Mouse (Mus musculus) gonadal fat pad, adult 2 months (tissue): ENCODE results near the gene Map3k15. TPM values are rescaled to one million over a fixed set of nuclear protein-coding genes. Genes with fewer than 3 reads are reported as not detected.

ENCODE experiments used
- DNase-seq: peaks from one replicate; pipeline ENCODE4 v3.0.0-alpha.2; 2012; ENCODE audit warnings: low read depth
- polyA plus RNA-seq: library from polyadenylated mRNA; depleted of rRNA; stranded (reverse); fragments of >200 nt; gene quantifications from 2 replicates; pipeline ENCODE4 v1.2.3, GENCODE M21; 2012; rRNA removed

Gene Map3k15
- polyA plus RNA-seq, 1 experiment = 1.00 TPM

- DNase-seq = no peak
Observed at GRCm38 (mm10) chrX:160134136-160134843, 146.1 kb downstream of the Map3k15 start.

DNA sequence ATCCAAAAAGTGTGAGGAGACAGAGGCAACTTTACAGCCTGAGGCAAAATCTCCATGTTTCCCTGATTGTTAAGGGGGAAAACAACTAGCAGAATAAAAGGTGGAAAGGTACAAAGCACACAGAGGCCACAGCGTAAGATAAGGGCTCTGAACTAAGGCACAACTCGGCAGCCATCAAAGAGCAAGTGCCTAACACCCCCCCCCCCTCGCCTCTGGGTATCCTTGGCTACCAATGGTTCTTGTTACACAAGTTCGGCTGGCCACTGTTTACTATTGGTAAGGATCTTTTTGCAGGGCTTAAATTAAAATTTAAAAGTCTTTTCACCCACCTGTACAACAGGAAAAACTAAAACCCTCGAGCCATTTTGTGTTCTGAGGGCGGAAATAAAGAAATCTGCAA is 147.5 kb downstream of the Map3k15 start:
- DNase-seq = no peak

GRCm38 (mm10) chrX:160136153-160136552 is 147.9 kb downstream of the Map3k15 start:
- DNase-seq = no peak

DNA sequence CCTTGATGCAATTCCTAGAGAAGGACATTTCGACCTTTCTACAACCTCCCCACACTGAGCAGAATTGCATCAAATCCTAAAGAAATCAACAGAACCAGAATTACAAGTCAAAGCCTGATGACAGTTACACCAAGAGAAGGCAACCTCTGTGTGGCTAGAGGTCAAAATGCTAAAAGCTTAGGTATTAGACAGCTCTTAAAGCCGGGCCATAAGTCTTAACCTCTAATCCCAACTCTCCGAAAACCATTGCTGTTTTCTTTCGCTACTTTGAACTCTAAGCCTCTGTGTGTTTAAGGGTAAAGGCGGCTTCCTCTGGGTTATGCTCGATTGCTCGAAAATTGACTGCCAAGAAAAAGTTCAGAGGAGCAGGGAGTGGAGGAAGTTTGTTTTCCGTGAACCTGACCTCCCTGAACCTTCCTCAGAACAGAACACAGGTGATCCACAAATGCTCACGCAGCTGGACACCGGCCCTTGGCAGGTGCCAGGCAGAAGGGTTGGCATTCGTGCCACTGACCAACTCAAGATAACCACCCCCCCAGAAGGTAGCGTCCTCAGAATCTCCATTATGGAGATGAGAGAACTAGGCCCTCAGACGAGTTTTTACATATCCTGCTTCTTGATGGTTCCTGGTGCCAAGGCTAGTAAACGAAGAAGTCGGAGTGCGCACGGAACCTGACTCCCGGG is 149.1 kb downstream of the Map3k15 start:
- no peak for DNase-seq

- no peak for DNase-seq
Observed at GRCm38 (mm10) chrX:160137861-160138717, 149.9 kb downstream of the Map3k15 start, which contains the start of gene Pdha1. TSS of gene Pdha1 (minus strand) at chrX:160138413.

DNA sequence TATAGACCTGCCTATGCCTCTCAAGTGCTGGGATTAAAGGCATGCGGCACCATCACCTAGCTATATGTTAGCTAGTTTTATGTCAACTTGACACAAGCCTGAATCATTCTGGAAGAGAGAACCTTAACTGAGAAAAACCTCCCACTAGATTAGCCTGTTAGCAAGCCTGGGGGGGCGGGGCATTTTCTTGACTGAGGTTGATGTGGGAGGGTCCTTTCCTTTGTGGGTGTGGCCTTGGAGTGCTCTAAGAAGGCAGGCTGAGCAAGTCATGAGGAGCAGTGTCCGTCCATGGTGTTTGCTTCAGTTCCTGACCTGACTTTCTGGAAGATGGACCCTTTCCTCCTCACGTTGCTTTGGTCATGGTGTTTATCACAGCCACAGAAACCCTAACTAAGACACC is 158.6 kb downstream of the Map3k15 start:
- DNase-seq = no peak

DNA sequence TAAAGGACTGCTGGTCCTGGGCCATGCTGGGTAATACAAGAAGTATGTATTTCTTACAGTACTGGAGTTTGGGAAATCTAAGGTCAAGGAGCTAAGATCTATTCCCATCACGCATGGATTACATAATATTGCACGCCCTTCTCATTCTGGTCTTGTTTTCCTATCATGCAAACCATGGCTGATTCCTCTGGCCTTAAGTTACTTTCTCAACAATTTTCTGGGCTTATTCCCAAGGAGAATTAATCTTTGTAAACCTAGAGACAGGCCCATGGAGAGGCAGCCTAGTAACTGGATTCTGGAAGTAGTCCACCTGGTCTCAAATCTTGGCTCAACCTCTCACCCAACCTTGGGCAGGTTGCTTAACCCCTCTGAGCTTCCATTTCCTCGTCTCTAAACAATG is 159.2 kb downstream of the Map3k15 start:
- no peak for DNase-seq

DNA sequence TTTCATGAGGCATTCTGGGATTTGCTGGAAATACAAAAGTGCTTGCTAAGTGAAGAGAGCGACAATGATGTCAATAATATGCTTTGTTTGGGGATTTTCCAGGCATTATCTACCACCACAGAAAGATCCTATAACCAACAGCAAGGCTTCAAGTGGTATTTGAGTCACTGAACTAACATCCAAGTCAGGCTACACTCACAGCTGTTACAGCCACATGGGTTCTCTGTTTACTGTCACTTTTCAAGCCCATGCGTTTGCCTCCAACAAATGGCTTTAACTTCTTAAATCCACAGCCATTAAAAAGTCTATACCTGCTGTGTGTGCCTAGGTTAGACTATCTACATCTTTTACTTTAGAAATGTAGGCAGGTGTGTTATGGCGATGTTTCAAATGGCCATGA is 160.6 kb downstream of the Map3k15 start:
- DNase-seq = no peak

GRCm38 (mm10) chrX:160153147-160153815 is 165.0 kb downstream of the Map3k15 start:
- no peak for DNase-seq

DNA sequence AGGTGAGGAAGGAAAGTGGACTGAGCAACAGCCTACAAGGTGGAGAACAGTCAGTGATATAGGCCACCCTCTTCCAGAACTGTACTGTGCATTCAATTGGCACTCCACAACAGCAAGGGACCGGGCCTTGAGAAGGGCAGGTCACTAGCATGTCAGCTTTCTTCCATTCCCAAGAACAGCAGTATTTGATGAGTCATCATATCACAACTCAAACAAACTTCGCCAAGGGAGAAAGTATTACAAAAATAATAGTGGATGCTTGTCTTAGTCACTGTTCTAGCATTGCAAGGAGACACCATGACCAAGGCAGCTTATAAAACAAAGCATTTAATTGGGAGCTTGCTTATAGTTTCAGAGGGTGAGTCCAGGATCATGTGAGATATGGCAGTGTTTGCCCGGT is 176.0 kb downstream of the Map3k15 start:
- no peak for DNase-seq

- no peak for DNase-seq
Observed at GRCm38 (mm10) chrX:160166246-160166985, 178.2 kb downstream of the Map3k15 start.

DNA sequence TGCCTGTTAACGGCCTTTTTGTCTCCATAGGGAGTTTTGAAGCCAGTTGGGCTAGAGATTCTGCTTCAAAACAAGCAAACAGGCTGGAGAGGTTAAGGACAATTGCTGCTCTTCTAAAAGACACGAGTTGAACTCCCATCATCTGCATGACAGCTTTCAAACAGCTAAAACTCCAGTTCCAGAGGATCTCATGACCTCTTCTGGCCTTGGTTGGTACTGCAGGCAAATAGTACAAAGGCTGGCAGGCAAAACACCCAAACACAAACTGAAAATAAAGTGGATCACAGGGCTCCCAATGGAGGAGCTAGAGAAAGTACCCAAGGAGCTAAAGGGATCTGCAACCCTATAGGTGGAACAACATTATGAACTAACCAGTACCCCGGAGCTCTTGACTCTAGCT is 181.9 kb downstream of the Map3k15 start:
- DNase-seq = no peak

Other genes with a start within 250 kb of the Map3k15 start
- 97.2 and 99.9 TPM in 2 replicates for gene Pdha1, start 150.0 kb downstream of the Map3k15 start, polyA plus RNA-seq